Mouse (Mus musculus) bone marrow, adult 2 months (tissue): Measurements from ENCODE around the gene P4ha2.

Experiments
- CTCF ChIP-seq: fragments of 200-500 bp; IDR thresholded peaks from 2 replicates; pipeline ENCODE4 v1.5.1; 2011; ENCODE audit warnings: low read length, control low read depth; ENCODE audit not compliant: control insufficient read depth, insufficient read depth
- POLR2A ChIP-seq: fragments of 200-500 bp; IDR thresholded peaks from 2 replicates; pipeline ENCODE4 v1.6.1; 2011; ENCODE audit warnings: low read depth, mild to moderate bottlenecking, control low read depth, low read length, borderline replicate concordance; ENCODE audit not compliant: control insufficient read depth

DNA sequence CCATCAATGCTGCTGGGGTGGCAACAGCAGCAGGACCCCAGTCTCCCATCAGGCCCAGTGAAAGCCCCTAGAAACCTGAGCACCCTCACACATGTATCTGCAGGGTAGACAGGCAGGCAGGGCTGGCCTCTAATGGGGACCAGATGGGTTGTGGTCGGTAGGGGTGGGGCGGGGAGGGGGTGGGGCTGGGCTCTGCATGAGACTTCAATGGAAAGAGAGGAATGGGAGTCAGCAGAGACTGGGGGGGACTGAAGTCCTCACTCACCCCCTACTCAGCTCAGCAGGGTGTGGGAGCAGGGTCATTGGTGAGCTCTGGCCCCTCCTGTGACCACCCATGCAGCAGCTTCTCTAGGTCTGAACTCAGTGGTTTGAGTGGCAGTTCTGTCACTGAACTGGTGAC, 42.5 kb upstream of the P4ha2 start:
- TF ChIP-seq CTCF (no peak), POLR2A (no peak)
